Mouse (Mus musculus) T-cell, adult 2 months (primary cell): ENCODE results near the gene Cd48.
A peak's percentile ranks its signal among the peaks of the same experiment; 100 is the strongest.
"Not testable (repeated sequence)": the region's sequence is repeated elsewhere in the genome, so short reads cannot be mapped to it uniquely, and the experiment has no call there.

Experiments used
- DNase-seq: peaks from one replicate; pipeline ENCODE4 v3.0.0; 2022; ENCODE audit warnings: low spot score

The Cd48 gene

DNA sequence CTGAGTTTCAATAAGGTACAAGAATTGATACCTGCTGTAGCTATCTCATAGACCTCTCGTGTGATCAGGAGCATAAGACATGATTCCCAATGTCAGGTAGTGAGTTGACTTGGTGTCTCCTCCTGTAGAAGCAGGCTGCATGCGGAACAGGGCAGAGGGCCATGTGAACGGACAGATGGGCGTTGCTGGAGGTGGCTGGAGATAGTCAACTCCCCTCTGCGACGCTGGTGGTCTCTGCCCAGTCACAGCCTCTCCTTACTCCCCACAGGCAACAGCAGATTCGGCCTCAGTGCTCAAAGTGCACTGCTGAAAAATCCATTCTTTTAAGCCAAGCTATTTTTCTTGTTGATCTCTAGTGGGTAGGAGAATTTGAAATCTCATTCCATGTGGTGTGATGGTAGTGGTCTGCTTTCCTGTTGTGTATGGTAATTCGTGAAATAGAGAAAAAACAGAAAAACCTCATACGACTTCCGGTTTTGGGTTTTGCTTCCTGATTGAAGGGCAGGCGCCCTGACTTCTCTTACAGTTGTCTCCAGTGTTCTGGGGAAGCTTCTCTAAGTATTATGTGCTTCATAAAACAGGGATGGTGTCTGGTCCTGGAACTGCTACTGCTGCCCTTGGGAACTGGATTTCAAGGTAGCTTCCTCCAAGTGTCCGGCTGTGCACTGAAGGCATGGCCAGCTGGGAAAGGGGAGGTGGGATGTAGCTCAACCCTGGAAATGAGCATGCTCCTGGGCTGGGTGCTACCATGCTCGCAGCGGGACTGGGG lies at the start of gene Cd48:
Gene Cd48, plus strand, starts transcription at position 479 of the 769 bp plus-strand sequence.
- peak; percentile 36 for DNase-seq

GRCm38 (mm10) chr1:171635696-171636095 lies 46.1 kb upstream of the Cd48 start:
- DNase-seq, result no peak

- DNase-seq, result no peak
Observed at GRCm38 (mm10) chr1:171637101-171637500, 44.7 kb upstream of the Cd48 start.

GRCm38 (mm10) chr1:171638686-171639085 lies 43.1 kb upstream of the Cd48 start:
- no peak for DNase-seq

GRCm38 (mm10) chr1:171640796-171641195 lies 41.0 kb upstream of the Cd48 start:
- DNase-seq, result no peak

GRCm38 (mm10) chr1:171643612-171644011 lies 38.2 kb upstream of the Cd48 start:
- peak; percentile 83 for DNase-seq

- no peak for DNase-seq
Observed at GRCm38 (mm10) chr1:171646429-171646940, 35.3 kb upstream of the Cd48 start.

DNA sequence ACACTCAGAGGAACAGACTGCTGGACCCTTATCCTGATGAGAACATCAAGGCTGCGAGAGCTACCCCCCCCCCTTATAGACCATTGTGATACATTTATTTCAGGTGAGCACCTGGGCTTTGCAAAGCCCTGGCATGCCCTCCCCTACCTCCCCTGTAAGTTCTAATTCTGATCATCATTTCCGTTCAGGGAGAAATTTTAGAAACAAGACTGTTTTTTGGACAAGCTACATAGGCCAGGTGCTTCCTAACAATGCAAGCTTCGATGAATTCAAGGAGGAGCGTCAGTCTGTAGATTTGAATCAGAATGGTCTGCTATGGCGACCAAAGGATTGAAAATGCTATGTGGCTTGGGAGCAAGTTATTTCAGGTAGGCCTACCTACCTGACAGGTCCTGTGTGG lies 34.1 kb upstream of the Cd48 start:
- no peak for DNase-seq

DNA sequence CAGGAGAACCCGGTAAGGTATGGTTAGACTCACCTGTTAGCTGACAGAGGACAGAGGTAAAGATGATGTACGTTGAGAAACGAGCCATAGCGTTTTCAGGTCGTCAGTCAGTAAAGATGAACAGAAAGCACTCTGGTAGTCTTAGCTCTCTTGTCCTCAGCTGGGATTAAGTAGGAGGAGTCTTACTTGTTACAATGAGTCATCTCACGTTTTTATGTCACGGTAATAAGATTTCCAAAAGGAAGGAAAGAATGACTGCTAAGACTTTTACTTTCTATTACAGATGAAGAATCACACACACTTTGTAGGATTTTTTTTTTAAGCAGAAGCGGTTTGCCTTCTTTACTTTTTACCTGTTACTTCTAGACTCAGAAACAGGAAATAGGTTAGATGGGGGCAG lies 33.0 kb upstream of the Cd48 start:
- DNase-seq, result no peak

GRCm38 (mm10) chr1:171652734-171653133 lies 29.1 kb upstream of the Cd48 start, which contains the start of gene Slamf7:
Gene Slamf7 (minus strand): TSS chr1:171653035.
- DNase-seq, result no peak

- DNase-seq, result no peak
Observed at GRCm38 (mm10) chr1:171658561-171658991, 23.2 kb upstream of the Cd48 start.

GRCm38 (mm10) chr1:171660423-171660822 lies 21.4 kb upstream of the Cd48 start:
- DNase-seq, result no peak

DNA sequence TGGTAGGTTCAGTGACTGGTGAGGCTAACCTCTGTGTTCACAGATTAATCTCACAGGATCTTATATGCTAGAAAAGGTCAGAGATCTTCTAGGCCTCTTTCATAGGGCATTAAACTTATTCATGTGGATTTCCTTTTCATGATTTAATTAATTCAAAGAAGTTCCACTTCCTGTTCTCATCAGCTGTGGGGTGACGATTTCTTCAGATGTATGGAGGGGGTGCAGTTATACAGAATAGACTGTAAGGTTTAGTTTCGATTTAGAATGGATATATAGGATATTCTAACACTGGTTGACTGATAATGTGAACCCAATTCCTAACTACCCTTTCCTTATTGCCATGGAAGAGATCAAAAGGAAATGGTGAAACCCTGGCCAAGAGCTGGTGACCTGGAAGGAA lies 20.3 kb upstream of the Cd48 start:
- no peak for DNase-seq

GRCm38 (mm10) chr1:171663757-171664156 lies 18.1 kb upstream of the Cd48 start:
- no peak for DNase-seq

DNA sequence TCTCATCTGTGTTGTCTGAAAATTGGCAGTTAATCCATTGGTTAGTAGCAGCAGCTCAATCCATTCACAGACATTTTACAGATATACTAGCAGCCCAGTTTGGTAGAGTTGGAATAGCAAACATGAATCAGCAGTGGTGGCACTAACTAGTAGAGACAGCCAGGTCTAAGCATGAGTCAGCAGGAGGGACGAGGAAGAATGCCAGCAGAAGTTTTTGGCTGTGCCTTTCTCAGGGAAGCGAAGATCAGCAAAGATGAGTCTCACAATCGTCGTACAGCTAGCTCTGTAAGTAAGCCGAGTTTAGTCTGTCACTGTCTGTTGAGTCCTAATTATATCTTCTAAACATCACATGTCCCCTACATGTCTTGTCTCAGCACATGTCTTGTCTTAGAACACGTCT lies 15.5 kb upstream of the Cd48 start:
- DNase-seq, result no peak

DNA sequence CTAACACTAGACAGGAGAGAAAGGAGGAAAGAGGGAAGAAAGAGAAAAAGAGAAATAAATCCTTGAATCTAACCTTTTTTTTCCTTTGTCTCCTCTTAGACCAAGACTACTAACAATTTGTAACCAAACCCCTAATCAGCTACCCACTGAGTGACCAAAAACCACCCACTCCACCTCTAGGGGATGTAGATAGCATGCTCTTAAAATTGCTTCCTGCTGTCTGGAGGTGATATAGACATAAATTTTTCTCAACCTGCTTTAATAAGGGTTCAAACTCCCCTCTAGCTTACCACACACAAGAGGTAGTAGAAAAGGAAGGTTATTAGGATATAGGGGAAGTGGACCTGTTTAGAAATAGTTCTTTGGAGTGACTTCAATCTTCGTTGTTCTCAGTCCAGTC lies 14.6 kb upstream of the Cd48 start:
- DNase-seq, result no peak

DNA sequence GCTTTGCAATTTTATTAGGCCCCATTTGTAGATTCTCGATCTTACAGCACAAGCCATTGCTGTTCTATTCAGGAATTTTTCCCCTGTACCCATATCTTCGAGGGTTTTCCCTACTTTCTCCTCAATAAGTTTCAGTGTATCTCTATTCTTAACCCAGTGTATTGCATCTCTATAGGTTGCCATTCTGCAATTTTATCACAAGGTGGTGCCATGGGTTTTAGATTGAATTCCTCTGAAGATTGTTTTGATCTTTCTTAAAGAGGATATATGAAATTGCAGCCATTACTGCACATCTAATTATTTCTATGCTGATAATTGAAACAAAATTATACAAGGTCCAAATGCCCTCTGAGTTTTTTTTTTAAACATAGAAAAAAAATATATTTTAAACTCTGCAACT lies 9.4 kb upstream of the Cd48 start:
- not testable (repeated sequence) for DNase-seq

- DNase-seq, result peak; percentile 37
Observed at GRCm38 (mm10) chr1:171672854-171673475, 8.8 kb upstream of the Cd48 start.

- no peak for DNase-seq
Observed at GRCm38 (mm10) chr1:171674467-171674866, 7.3 kb upstream of the Cd48 start.

- DNase-seq, result no peak
Observed at GRCm38 (mm10) chr1:171677721-171678120, 4.1 kb upstream of the Cd48 start.

DNA sequence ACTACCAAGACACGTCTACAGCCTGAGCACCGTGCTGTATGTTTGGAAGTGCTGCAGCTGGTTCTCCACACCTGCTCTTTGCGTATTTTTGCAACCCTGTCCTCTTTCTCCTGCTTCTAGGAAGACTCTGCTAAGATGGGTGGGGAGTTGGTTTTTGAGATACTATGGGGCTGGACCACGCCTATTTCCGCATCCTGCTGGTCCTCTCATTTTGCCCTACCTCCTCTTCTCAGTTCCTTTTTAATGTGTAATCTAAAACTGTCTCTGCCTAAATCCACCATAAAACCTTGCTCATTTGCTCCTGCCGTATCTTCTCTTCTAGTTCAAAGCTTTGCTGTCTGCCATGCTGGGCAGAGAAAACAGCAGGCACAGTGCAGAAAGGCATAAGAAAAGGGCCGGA lies 800 bp upstream of the Cd48 start:
- peak; percentile 44 for DNase-seq

DNA sequence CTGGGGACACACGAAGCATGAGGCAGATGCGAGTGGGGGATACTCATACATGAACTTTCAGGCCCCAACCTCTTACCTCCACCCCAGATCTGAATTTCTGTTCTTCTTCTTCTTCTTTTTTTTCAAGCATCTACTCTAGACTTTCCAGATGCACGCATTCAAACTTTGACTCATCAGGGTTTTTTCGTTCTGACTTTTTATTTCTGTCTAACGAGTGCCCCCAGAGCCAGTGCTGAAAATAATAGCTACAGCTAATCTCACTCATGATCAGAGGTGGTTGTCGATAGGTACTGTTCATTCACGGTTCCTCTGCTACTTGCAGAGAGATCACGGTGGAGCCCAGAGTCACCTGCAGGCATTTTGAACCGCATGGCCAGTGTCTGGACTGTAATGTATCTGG lies 3.1 kb downstream of the Cd48 start:
- DNase-seq, result no peak

DNA sequence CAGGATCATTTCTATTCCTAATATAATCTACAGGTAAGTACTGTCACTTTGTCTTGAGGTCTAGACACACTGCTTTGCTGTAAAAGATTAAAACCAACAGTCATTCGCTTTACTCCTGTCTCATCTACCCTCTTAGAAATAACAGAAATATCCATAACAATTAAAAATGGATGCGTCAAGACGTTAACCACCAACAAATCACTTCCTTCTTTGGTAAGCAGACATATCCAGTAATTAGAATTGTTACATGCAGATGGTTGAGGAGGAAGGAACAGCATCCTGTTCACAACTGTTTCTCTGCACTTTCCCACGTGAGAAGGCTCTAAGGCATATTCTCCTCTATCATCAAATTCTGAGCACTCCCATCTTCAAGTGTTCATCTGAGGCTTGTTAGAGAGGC lies 5.5 kb downstream of the Cd48 start:
- DNase-seq, result no peak
